Mouse (Mus musculus) embryo, embryonic 10 days (tissue): Measurements from ENCODE around the gene Spdye4b.
"Not testable (repeated sequence)": the region's sequence is repeated elsewhere in the genome, so short reads cannot be mapped to it uniquely, and the experiment has no call there.

Experiments
- DNase-seq: peaks from one replicate; pipeline ENCODE4 v3.0.0-alpha.2; 2015; ENCODE audit warnings: low spot score

Gene Spdye4b

DNA sequence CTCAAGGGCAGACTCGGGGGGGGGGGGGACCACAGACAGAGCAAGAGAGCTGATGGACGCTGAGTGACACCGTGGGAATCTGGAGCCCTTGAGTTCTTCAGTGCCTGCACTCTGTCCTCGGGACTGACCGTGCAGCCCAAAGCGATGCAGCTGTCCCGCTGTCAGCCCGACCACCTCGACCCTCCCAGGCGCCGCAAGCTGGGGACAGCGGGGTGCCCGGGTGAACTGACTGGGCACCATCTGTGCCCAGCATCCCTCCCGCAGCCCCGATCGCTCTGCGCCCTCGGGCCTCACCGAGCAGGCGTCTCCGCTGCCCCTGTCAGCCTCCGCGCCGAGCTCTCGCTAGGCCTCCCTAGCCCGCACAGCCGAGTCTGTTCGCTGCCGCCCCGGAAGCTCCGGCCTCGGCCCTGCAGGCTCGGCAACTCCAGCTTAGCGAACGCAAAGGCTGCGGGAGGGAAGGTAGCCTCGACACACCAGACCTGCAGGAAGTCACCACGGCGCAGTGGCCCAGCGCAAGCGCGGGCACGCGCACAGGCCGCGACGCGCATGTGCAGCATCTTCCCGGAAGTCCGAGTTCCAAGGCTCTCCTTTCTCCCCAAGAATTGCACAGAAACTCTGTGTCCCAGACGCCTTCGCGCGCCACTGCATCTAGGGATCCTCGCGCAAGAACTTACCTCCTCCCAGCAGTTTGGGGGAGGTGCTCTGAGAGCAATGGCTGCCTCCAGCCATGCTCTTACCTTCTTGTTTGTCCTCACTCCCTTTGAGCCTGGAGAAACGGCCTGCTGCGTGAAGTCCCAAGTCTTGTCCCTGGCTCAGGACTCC is at the start of gene Spdye4b, which contains the start of gene Rbak:
TSS of gene Spdye4b (plus strand) at position 763 of the 822 bp plus-strand sequence.
TSS of gene Rbak (minus strand) at position 521 of the 822 bp plus-strand sequence.
- peak; percentile 97 for DNase-seq

DNA sequence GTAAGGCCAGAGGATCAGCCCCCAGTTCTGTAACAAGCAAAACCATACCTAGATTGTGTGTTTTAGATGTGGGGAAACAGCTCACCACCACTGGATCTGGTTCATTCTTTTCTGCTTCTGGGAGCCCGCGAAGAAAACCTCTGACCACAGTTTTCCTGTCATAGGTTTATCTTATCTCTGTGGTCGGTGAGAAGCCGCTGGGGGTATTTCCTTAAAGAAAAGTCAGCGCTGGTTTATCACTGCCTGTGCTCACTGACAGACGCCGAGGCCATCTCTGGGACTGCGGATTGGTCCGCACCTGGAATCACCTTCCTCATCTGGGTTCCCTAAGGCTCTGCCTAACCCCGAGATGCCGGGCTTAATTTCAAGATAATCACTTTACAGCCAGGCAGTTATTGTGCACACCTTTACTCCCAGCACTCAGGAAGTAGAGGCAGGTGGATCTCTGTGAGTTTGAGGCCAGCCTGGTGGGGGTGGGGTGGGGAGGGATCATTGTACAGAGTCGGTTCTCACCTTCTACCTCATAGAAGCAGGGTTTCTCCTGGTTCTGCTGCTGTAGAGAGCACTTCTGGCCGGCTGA is 47.8 kb upstream of the Spdye4b start:
- no peak for DNase-seq

DNA sequence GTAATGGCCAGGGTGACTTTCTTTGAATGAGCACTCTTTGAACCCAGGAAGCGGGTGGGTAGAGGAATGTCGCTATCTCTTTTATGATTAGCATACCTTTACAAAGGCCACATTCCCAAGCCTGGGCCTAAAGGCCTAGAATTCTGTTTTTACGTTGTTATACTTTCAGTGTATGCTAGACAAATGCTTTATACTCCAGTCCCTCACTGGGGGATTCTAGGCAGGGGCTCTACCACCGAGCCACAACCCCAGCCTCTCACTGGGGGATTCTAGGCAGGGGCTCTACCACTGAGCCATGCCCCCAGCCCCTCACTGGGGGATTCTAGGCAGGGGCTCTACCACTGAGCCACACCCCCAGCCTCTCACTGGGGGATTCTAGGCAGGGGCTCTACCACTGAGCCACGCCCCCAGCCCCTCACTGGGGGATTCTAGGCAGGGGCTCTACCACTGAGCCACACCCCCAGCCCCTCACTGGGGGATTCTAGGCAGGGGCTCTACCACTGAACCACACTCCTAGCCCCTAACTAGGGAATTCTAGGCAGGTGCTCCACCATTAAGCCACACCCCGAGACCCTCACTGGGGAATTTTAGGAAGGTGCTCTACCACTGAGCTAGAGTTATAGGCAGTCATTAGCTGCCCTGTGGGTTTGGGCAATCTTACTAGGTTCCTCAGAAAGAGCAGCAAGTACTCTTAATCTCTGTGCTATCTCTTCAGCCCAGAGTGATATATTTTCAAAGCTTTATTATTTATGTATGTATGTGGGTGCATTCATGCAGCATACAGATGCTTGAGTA is 46.4 kb upstream of the Spdye4b start:
- not testable (repeated sequence) for DNase-seq

DNA sequence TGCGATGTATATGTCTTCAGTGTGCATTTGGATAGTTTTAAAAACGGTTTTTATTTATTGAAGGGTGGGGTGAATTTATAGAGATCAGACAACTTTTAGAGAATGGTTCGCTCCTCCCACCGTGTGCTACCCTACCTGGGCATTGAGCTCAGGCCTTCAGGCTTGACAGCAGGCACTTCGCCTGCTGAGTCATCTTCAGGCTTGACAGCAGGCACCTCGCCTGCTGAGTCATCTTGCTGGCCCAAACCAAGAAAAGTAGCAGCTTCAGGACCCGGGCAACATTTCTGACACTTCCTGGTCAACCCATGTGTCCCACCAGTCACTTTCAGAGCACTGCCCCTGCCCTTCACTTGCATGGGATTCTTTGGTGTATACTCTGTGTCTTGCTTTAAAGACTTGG is 45.8 kb upstream of the Spdye4b start:
- DNase-seq: no peak

DNA sequence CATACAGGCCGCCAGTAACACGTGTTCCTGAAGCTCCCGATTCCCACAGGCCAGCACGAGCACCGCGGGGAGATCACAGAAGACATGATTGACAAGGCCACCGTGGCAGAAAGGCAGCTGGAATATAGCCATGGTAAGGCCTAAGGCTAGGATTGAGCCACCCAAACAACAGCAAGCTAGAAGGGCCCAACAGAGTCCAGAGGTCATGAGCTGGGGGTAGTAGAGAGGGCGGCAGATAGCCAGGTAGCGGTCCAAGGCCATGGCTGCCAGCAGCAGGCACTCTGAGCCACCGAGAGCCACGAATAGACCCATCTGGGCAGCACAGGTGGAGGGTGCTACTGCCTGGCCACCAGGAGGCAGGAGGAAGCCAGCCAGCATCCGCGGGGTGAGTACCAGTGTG is 43.2 kb upstream of the Spdye4b start:
- no peak for DNase-seq

DNA sequence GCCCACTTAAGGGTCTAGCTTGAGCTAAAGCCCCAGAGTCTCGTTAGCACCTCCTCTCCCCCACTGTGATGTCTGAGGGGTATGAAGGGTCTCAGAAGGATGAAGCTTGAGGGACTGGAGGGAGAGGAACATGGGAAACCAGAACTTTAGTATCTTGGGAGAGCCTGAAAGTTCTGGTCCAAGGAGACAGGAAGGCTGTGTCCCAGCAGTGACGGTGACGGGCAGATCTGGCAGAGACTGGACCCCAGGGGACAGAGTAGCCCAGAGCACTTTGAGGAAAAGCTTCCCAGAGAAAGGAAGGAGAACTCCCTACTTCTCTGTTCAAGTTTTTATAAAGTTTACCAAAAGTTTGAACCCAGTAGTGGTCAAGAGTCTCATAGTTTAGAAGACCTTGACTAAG is 33.3 kb upstream of the Spdye4b start, which contains the start of gene Olfr718-ps1:
TSS of gene Olfr718-ps1 (minus strand) at position 101 of the 400 bp plus-strand sequence.
- DNase-seq: no peak

DNA sequence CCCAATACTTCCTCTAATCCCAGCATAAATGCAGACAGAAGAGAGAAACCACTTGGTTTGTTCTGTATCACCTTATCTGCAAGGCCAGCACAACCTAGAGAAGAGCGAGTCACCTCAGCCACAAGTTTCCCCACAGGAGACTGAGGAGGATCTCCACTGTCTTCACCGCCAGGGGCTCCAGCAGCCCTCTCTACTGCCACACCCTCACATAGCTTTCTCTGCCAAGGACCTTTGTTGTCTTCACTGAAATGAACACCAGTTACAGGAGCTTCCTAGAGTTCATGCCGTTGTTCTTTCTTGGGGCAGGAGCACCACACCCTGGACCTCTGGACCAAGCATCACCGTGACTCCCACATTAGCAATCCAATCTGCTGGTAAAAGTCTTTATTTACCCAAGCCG is 32.2 kb upstream of the Spdye4b start:
- no peak for DNase-seq

DNA sequence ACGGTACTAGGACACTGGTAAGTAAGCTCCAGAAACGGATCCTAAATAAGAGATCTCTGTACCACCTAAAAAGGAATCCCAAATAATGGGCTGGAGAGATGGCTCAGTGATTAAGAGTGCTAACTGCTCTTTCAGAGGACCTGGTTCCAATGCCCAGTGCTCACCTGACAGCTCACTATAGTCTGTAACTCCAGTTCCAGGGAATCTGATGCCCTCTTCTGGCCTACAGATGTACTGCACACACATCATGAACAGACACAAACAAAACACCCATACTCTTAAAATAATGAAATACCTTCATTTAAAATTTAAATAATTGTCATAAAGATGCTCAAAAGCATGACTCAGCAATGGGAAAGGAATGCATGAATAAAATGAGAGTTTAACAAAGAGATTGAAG is 31.3 kb upstream of the Spdye4b start:
- no peak for DNase-seq

DNA sequence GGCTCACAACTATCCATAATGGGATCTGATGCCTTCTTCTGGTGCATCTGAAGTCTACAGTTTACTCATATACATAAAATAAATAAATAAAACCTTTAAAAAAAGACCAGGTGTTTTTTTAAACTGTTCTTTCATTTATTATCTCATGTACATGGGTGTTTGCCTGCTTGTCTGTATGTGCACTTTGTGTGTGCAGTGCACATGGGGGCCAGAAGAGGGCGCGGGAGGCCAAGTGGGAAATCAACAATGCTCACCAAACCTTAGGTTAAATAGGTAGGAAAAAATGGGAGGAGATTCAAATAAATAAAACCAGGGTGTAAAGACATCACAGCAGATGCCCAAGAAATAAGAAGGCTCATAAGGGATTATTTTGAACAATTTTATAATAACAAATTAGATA is 30.8 kb upstream of the Spdye4b start:
- DNase-seq: no peak

DNA sequence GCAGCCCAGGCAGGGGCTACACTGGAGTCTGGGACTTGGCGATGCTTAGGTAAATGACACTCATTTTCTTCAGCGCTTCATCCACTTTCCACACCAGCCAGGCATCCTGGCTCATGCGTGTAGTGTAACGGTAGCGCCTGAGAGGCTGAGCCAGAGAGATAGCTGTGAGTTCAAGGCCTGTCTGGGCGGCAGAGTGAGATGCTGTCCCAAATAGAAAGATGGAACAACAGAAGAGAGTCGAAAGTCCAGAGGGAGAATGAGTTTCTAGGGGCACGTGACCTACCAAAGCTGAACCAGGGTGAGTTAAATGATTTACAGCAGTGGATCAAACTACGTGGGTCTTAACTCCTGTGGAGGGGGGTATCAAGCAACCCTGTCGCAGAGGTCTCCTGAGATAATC is 27.1 kb upstream of the Spdye4b start:
- DNase-seq: no peak

DNA sequence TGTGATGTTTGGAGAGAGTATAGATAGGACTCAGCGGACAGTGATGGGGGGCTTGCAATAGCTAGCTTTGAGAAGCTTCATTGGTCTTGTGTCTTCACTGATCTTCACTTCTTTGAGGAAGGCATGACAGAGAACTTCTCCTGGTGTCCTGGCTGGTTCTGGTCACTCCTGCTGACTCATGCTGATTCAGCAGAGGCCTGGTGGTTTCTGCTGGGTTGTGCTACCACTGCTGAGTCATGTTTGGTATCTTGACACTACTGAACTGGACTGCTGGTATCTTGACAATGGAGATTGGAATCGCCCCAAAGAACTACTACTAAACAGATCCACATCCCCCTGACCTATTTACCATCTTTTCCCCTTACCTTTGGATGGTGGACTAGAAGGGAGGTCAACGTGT is 25.3 kb upstream of the Spdye4b start:
- no peak for DNase-seq

DNA sequence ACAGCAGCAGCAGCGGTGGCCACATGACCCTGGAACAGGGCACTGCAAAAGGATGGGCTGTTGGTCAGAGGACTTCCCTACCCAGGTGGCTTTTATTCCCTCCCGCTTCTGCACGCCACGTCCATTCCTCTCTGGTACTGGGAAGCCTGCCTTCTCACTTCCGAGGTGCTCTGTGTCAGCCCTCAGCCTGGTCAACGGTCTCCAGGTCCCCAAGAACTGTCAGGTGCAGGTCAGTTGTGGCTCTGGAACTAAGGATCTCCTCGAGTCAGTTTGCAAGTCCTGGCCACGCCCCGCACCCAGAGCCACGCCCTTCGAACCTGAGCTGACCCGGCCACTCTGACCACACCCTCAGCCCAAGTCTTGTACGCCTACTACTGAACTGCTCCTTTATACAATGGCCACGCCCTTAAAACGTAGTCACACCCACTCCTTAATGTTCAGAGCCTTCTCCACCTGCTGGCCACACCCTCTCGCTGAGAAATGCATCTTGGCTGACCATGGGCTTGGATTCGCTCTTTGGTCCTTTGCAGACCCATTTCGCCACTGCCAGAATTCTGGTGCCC is 15.2 kb upstream of the Spdye4b start:
- peak; percentile 71 for DNase-seq

DNA sequence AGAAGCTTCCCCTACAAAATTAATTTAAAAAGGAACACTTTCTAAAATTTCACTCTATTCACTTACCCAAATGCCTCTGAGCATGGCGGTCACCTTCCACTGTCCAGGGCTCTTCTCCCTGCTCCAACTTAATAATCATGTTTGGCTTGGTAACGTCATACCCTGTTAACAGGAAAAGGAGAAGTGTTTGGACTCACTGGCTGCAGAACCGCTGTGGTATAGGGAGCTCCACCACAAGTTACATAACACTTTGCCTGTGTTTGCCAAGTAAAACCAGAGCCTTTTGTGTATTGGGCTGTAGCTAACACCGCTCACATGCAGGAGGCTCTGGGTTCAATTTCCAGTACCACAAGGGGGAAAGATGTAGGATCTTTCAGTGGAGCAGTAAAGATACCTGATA is 4.8 kb upstream of the Spdye4b start:
- no peak for DNase-seq

DNA sequence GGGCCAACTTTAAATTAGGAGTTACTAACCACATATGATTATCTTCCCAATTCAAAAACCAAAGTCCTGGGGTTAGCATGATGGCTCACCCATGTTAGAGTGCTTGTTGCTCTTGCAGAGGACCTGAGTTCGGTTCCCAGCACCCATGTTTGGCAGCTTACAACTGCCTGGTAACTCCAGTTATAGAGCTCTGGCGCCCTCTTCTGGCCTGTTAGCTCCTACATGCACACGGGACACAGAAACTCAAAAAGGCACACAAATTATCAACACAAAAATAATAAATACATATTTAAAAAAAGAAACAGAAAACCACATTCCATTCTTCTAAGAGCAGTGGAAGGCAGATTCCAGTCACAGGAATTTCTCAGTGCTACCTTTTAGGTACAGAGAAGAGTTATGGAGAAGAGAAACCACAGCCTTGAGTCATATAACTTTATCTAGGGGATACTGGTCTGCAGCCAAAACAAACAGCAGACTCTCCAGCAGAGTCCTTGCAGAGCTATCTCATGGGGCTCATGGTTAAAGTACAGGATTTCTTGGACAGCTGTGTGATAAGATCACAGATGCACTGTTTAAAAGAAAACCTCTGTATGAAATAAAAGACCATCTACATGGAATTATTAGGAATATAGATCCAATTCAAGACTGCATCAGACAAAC is 3.1 kb upstream of the Spdye4b start:
- no peak for DNase-seq

DNA sequence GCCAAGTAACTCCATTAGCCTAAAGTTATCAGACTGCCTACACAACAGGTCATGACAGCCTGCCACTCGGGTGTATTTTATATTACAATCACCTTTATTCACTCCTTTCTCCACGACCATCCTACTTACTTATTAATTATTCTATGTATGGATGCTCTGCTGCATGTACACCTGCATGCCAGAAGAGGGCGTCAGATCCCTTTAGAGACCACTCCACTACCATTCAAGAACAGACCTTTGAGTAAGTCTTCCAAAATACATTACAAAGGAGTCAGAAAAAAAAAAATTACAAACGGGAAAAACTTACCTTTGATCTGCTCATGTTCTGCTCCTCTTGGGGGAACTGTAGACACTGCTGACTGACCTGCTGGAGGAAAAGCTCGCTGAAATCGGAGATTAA is 1.6 kb upstream of the Spdye4b start:
- peak; percentile 62 for DNase-seq

DNA sequence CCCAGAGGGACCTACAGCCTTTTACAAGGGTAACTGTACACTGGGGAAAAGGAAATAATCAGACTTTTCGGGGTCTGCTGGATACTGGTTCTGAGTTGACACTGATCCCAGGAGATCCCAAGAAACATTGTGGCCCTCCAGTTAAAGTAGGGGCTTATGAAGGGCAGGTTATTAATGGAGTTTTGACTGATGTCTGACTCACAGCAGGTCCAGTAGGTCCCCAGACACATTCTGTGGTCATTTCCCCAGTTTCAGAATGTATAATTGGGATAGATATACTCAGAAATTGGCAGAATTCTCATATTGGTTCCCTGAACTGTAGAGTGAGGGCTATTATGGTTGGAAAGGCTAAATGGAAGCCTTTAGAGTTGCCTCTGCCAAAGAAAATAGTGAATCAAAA is 7.2 kb downstream of the Spdye4b start:
- not testable (repeated sequence) for DNase-seq

DNA sequence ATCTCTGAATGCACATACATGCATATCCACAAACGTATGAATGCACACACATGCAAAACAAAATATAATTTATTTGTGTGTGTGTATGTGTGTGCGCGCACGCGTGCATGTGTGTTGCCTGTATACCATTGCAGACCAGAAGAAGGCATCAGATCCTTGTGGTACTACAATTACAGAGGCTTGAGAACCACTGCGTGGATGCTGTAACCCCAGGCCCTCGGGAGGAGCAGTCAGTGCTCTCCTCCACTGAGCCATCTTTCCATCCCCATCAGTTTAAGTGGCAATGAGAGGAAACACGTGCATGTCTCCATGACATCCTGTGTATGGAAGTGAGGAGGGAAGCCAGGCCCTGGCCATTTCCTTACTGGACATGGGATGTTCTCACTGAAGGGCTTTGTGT is 12.0 kb downstream of the Spdye4b start:
- no peak for DNase-seq

DNA sequence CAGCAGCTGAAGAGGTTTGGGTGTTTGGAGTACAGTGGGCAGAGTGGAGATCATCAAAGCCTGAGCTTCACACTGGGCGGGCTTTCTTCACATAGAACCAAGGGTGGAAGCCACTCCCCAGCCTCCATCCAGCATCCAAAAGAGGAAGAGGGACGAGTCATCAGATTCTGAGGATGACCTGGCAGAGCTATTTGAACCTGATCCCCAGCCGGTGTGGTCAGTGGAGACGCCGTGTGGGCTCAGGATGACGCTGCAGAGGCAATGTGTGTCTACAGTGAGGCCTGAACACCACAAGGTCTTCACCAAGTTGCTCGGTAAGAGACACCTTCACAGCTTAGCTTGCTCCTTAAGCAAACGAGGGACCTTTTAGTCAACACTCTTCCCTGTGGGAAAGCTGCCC is 13.9 kb downstream of the Spdye4b start:
- not testable (repeated sequence) for DNase-seq

DNA sequence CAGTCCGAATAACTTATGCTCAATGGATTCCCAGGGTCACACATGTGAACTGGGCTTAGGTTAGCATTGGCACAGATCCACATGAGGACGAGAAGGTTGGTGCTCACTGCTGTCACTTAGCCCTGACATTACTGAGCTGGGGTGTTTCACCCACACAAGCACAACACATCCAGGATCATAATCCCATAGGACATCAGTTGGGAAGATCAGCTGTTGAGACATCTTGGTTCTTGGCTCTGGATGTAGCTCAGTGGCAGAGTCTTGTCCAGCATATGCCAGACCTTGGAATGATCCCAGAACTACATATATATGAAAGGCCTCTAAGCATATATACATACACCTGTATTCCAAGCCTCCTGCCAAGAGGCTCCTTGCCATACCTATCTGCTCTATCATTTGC is 14.3 kb downstream of the Spdye4b start:
- DNase-seq: no peak

DNA sequence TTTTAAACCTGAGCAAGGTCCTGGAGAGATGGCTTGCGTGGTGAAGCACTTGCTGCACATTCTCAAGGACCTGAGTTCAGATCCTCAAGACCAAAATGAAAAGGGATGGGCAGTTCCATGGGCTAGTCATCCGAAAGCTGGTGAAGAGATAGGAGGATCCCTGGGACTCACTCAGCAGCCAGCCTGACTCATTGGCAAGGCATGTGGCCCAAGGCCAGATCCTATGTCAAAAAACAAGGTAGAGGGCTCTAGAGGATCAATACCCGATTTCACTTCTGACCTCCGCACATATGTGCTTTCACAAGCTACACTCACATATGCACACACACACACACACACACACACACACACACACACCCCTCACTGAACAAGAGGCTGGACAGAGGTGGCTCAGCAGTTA is 15.7 kb downstream of the Spdye4b start:
- DNase-seq: no peak

DNA sequence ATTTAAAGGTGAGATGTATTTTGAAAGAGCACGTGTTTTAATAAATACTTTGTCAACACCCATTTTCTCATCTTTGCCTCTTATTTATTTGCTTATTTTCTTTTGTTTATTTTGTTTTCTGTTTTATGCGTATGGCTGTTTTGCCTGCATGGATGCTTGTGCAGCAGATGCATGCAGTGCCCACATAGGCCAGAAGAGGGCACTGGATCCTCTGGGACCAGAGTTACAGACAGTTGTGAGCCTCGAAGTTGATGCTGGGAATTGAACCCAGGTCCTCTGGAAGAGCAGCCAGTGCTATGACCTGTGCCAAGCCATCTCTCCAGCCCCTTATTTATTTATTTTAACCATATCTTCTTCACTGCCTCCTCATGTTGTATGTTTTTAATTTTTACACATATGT is 24.2 kb downstream of the Spdye4b start:
- DNase-seq: no peak

DNA sequence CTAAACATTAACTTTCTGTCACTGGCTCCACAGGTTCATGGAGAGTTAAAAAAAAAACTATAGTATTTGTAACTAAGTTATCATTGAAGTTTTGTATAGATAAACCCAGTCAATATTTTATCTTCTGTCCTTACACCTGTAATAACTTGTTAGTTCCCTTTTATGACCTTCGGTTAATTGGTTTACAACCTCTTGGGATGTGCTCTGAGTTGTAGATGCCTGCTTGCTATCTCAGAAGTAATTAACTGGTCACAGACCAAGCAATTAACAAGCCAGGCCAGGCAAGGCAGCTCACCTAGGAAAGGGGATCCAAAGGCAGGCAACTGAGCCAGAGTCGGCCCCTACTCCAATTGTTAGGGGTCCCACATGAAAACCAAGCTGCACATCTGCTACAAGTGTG is 33.0 kb downstream of the Spdye4b start:
- no peak for DNase-seq
